Mouse (Mus musculus): ENCODE measurements around the gene Cpeb3.

GRCm38 (mm10) chr19:37078064-37078463, 130.3 kb downstream of the Cpeb3 start:
- TF ChIP-seq CTCF (IDR thresholded peaks at IDR 0.05; ENCODE audit: borderline replicate concordance, insufficient read depth, low read length) (no peak), POLR2A (IDR thresholded peaks at IDR 0.05; ENCODE audit: low read depth, low read length) (no peak)
